In the genomic region with DNA sequence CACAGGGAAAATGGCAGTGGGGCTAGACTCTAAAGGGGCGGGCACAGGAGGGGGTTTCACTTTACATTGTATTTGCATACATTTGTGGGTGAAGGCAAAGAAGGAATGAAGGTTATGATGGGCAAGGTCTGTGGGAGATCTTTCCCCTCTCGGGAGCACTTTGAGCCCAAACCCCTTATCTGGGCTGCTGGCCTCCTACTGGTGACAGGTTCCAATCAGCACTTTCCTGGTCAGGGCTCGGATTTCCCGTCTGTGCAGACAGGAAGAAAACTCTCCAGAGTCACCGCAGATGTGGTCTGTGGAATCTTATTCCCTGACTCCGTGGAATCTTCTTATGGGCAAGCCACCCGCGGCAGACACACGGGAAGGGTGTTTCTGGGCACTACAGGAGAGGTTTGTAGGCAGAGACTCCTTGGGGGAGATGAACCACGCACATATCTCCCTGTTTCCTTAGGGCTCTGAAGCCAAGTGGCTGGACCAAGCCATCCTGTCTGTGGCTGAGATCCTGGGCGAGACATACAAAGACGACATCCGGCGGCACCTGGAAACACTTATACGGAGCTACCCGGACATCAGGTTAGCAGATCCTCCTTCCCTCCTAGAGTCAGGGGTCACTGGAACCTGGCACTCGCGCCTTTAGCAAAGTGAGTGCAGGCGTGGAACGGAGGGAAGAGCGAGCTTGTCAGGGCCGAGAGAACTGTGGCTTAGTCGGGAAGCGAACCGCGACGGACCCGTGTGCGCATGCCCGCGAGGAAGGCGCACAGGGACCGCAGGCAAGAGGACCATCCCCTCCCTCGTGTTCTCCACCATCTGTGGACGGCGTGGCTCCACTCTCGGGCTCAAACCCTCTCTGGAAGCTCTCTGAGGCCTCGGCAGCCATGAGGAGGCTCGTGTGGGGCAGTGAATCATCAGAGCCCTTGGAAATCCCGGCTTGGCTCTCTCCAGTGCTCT, we compare ENCODE assay signal across 7 mouse cellular contexts. TPM values are rescaled to one million over a fixed set of nuclear protein-coding genes. Genes with fewer than 3 reads are reported as not detected.
DNase-seq lines count a peak whose midpoint lies in the region; ATAC-seq lines count a peak whose summit lies in the region.

No protein-coding gene starts in this region.

- peak; percentile 46 for DNase-seq in urinary bladder, postnatal 25 days (ENCODE audit: low spot score)
- no peak for DNase-seq in urinary bladder, postnatal 10 days (ENCODE audit: low spot score)
- peak; percentile 72 to 80 for DNase-seq in kidney, postnatal 4 days

- peak overlapping the region; percentile 43 for H3K4me3 ChIP-seq in embryonic facial prominence, embryonic 13.5 days
- H3K4me3 ChIP-seq in heart, embryonic 16.5 days (ENCODE audit: low read length), result peak overlapping the region; percentile 55
- H3K4me3 ChIP-seq in midbrain, embryonic 13.5 days (replicated peaks), result peak overlapping the region; percentile 42

- ATAC-seq in embryonic facial prominence, embryonic 13.5 days (ENCODE audit: insufficient number of reproducible peaks, insufficient read depth, low FRiP score, low TSS enrichment, low read depth), result no peak
- ATAC-seq in heart, embryonic 16.5 days (replicated peaks; ENCODE audit: extremely low read depth, insufficient read depth, low FRiP score), result no peak
- ATAC-seq in midbrain, embryonic 13.5 days, result no peak
- no peak for ATAC-seq in activated CD4-positive, CD25-positive, alpha-beta regulatory T cell, adult 4 months

- WGBS in embryonic facial prominence, embryonic 13.5 days, result under 1% methylated on average over 40 of the region's 40 CpGs
- WGBS in heart, embryonic 16.5 days, result under 1% methylated on average over 40 of the region's 40 CpGs
- under 1% methylated on average over 40 of the region's 40 CpGs for WGBS in midbrain, embryonic 13.5 days

- peaks cover 65% of the 10 kb centered on the region for H3K4me1 ChIP-seq in embryonic facial prominence, embryonic 13.5 days
- H3K4me1 ChIP-seq in heart, embryonic 16.5 days (ENCODE audit: control insufficient read depth, insufficient read depth, low read length), result peaks cover 43% of the 10 kb centered on the region
- peaks cover 29% of the 10 kb centered on the region for H3K4me1 ChIP-seq in midbrain, embryonic 13.5 days (replicated peaks)

- peak overlapping the region; percentile 64 for H3K9ac ChIP-seq in embryonic facial prominence, embryonic 13.5 days
- peak overlapping the region; percentile 73 for H3K9ac ChIP-seq in heart, embryonic 16.5 days (ENCODE audit: low read length)
- peak overlapping the region; percentile 67 for H3K9ac ChIP-seq in midbrain, embryonic 13.5 days (replicated peaks)

- no peaks in the 10 kb centered on the region for H3K9me3 ChIP-seq in embryonic facial prominence, embryonic 13.5 days
- H3K9me3 ChIP-seq in heart, embryonic 16.5 days (replicated peaks; ENCODE audit: control insufficient read depth, low read length), result no peaks in the 10 kb centered on the region
- H3K9me3 ChIP-seq in midbrain, embryonic 13.5 days, result no peaks in the 10 kb centered on the region

- H3K36me3 ChIP-seq in embryonic facial prominence, embryonic 13.5 days, result no peaks in the 10 kb centered on the region
- no peaks in the 10 kb centered on the region for H3K36me3 ChIP-seq in heart, embryonic 16.5 days (ENCODE audit: control insufficient read depth, insufficient read depth)
- H3K36me3 ChIP-seq in midbrain, embryonic 13.5 days, result no peaks in the 10 kb centered on the region

- H3K4me2 ChIP-seq in embryonic facial prominence, embryonic 13.5 days, result peak overlapping the region; percentile 70
- peak overlapping the region; percentile 91 for H3K4me2 ChIP-seq in heart, embryonic 16.5 days (ENCODE audit: low read depth, low read length)
- H3K4me2 ChIP-seq in midbrain, embryonic 13.5 days (replicated peaks), result peak overlapping the region; percentile 64

- peaks cover 77% of the 10 kb centered on the region for H3K27me3 ChIP-seq in embryonic facial prominence, embryonic 13.5 days
- peaks cover 49% of the 10 kb centered on the region for H3K27me3 ChIP-seq in heart, embryonic 16.5 days (ENCODE audit: control insufficient read depth, insufficient read depth, low read length)
- H3K27me3 ChIP-seq in midbrain, embryonic 13.5 days, result peaks cover 85% of the 10 kb centered on the region

- peak overlapping the region; percentile 69 for H3K27ac ChIP-seq in embryonic facial prominence, embryonic 13.5 days
- peak overlapping the region; percentile 70 for H3K27ac ChIP-seq in heart, embryonic 16.5 days (ENCODE audit: low read length)
- H3K27ac ChIP-seq in midbrain, embryonic 13.5 days, result no peak overlapping the region

RNA-seq across cellular contexts. Expression of a gene that starts 12.4 kb away (rescaled TPM):
- polyA plus RNA-seq in embryonic facial prominence, embryonic 13.5 days (2015; fragmentation: Nextera tagmentation; extraction: Ambion mirVana), result 10.2 and 12.7 TPM in 2 replicates
- 13.3 and 14.9 TPM in 2 replicates for polyA plus RNA-seq in heart, embryonic 16.5 days (2015; fragmentation: Nextera tagmentation; extraction: Ambion mirVana)
- 2.0 and 2.4 TPM in 2 replicates for polyA plus RNA-seq in midbrain, embryonic 13.5 days (2015; fragmentation: Nextera tagmentation; extraction: Ambion mirVana)
- not detected for polyA plus RNA-seq in activated CD4-positive, CD25-positive, alpha-beta regulatory T cell, adult 4 months (2017; shearing (Covaris generic))

RNA-seq across cellular contexts. Expression of a gene that starts 13.0 kb away (rescaled TPM):
- polyA plus RNA-seq in embryonic facial prominence, embryonic 13.5 days (2015; fragmentation: Nextera tagmentation; extraction: Ambion mirVana), result 8.1 and 10.6 TPM in 2 replicates
- 3.2 and 4.8 TPM in 2 replicates for polyA plus RNA-seq in heart, embryonic 16.5 days (2015; fragmentation: Nextera tagmentation; extraction: Ambion mirVana)
- 0.28 and 1.3 TPM in 2 replicates for polyA plus RNA-seq in midbrain, embryonic 13.5 days (2015; fragmentation: Nextera tagmentation; extraction: Ambion mirVana)
- not detected for polyA plus RNA-seq in activated CD4-positive, CD25-positive, alpha-beta regulatory T cell, adult 4 months (2017; shearing (Covaris generic))

RNA-seq across cellular contexts. Expression of a gene that starts 22.6 kb away (rescaled TPM):
- 2.0 and 3.4 TPM in 2 replicates for polyA plus RNA-seq in embryonic facial prominence, embryonic 13.5 days (2015; fragmentation: Nextera tagmentation; extraction: Ambion mirVana)
- 1.3 and 1.4 TPM in 2 replicates for polyA plus RNA-seq in heart, embryonic 16.5 days (2015; fragmentation: Nextera tagmentation; extraction: Ambion mirVana)
- polyA plus RNA-seq in midbrain, embryonic 13.5 days (2015; fragmentation: Nextera tagmentation; extraction: Ambion mirVana), result 0.32 TPM in 1 of 2 replicates, not detected in the other
- not detected for polyA plus RNA-seq in activated CD4-positive, CD25-positive, alpha-beta regulatory T cell, adult 4 months (2017; shearing (Covaris generic))

RNA-seq across cellular contexts. Expression of a gene that starts 51.7 kb away (rescaled TPM):
- polyA plus RNA-seq in embryonic facial prominence, embryonic 13.5 days (2015; fragmentation: Nextera tagmentation; extraction: Ambion mirVana), result 33.7 and 34.6 TPM in 2 replicates
- 19.6 and 27.3 TPM in 2 replicates for polyA plus RNA-seq in heart, embryonic 16.5 days (2015; fragmentation: Nextera tagmentation; extraction: Ambion mirVana)
- 37.7 and 39.8 TPM in 2 replicates for polyA plus RNA-seq in midbrain, embryonic 13.5 days (2015; fragmentation: Nextera tagmentation; extraction: Ambion mirVana)
- under 1 TPM; 0.25 to 0.27 TPM for polyA plus RNA-seq in activated CD4-positive, CD25-positive, alpha-beta regulatory T cell, adult 4 months (2017; shearing (Covaris generic))

RNA-seq across cellular contexts. Expression of a gene that starts 56.4 kb away (rescaled TPM):
- polyA plus RNA-seq in embryonic facial prominence, embryonic 13.5 days (2015; fragmentation: Nextera tagmentation; extraction: Ambion mirVana), result 9.5 and 12.1 TPM in 2 replicates
- polyA plus RNA-seq in heart, embryonic 16.5 days (2015; fragmentation: Nextera tagmentation; extraction: Ambion mirVana), result 2.6 and 6.1 TPM in 2 replicates
- polyA plus RNA-seq in midbrain, embryonic 13.5 days (2015; fragmentation: Nextera tagmentation; extraction: Ambion mirVana), result 0.81 and 0.98 TPM in 2 replicates
- polyA plus RNA-seq in activated CD4-positive, CD25-positive, alpha-beta regulatory T cell, adult 4 months (2017; shearing (Covaris generic)), result not detected
